ENCODE assay signal across 8 mouse cellular contexts in the genomic region with DNA sequence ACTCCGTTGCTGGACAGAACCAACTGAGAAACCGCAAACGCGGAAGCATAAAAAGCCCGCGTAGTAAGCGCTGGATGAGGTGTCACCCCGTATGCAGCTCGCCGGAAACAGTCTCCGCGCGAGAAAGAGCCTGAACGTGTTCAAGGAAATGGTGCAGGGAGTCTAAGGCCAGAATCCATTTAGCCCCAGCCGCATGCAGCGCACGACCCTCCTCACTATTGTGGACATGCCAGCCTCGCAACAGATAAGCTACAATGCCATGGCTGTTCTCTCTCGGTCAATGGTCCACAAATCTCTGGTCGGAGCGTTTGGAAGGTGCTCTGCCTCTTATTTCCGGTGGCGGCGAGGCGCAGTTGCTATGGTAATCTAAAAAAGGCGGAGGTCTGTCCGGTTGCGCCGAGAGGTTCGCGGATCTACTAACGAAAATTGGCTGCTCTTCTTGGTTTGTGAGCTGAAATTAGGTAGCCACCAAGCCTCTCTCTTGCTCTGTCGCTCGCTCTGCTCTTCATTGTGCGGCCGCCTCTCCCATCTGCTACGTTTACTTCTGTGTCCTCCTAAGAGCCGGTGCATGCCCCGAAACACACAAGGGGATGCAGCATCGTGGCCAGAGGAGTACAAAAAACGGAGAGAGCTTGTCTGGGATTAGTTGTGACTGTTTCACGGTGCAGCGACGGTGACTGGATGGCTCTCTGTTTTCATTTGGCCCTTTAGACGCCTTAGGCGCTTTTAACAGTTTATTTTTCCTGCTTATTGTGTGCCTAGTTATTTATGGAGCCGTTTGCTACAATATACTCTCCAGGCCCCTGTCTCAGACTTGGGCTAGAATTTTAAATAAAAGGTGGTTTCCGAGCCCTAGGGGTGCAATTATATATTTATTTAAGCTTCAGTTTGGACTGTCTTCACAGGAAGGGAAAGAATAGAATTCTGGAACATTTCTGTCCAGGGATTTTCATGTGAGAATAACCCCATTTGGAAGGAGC. TPM values are rescaled to one million over a fixed set of nuclear protein-coding genes. Genes with fewer than 3 reads are reported as not detected.
DNase-seq lines count a peak whose midpoint lies in the region; ATAC-seq lines count a peak whose summit lies in the region.

A gene (plus strand): TSS at position 105 of the 980 bp plus-strand sequence.

- H3K4me2 ChIP-seq in hindbrain, embryonic 15.5 days, result peak within 1 kb of the TSS; percentile 67

- H3K27me3 ChIP-seq in hindbrain, embryonic 15.5 days, result no peaks in the 10 kb centered on the region

- H3K4me3 ChIP-seq in hindbrain, embryonic 15.5 days, result peak within 1 kb of the TSS; percentile 67

- WGBS in hindbrain, embryonic 15.5 days, result under 1% methylated on average over 48 of the region's 48 CpGs

- peaks cover 7% of the 10 kb centered on the region; the same call in 1 of the 2 replicates for H3K4me1 ChIP-seq in hindbrain, embryonic 15.5 days (replicated peaks)

- peak; percentile 84 for DNase-seq in T-cell, adult 2 months (ENCODE audit: low spot score)
- DNase-seq in cerebellum, postnatal 36 days, result peak; percentile 83 to 91
- DNase-seq in frontal cortex, postnatal 36 days (ENCODE audit: low spot score in 2 of 2), result peak; percentile 89 to 92
- DNase-seq in left cerebral cortex, adult 11 months (ENCODE audit: low spot score), result peak; percentile 82
- DNase-seq in lung, postnatal 4 days, result peak; percentile 87 to 88
- DNase-seq in retina, postnatal 7 days (ENCODE audit: low read depth, low spot score), result peak; percentile 77
- peak; percentile 64 for DNase-seq in urinary bladder, adult 2 months (ENCODE audit: low spot score)

- peak; percentile 90 for ATAC-seq in hindbrain, embryonic 15.5 days (ENCODE audit: low FRiP score, low read depth)

- H3K9ac ChIP-seq in hindbrain, embryonic 15.5 days, result peak within 1 kb of the TSS; percentile 84

- H3K27ac ChIP-seq in hindbrain, embryonic 15.5 days (replicated peaks), result peak within 1 kb of the TSS; percentile 98

- H3K9me3 ChIP-seq in hindbrain, embryonic 15.5 days, result no peaks in the 10 kb centered on the region

- H3K36me3 ChIP-seq in hindbrain, embryonic 15.5 days, result no peaks in the 10 kb centered on the region

RNA-seq across cellular contexts. Expression of the gene that starts here (rescaled TPM):
- polyA plus RNA-seq in hindbrain, embryonic 15.5 days (2015; fragmentation: Nextera tagmentation; extraction: Ambion mirVana), result 11.9 and 12.2 TPM in 2 replicates
- polyA plus RNA-seq in urinary bladder, adult 2 months (2012; rRNA removed), result 12.5 and 15.4 TPM in 2 replicates

Comparison
In these comparisons a context has a peak if more than half of its experiments do, and no peak if none do; other contexts are left out.
1. Peak in every context shown above with its lines: DNase-seq, ATAC-seq, H3K4me3 ChIP-seq and H3K27ac ChIP-seq.